Mouse (Mus musculus): ENCODE measurements around the gene Dhx9.
"Not testable (repeated sequence)": the region's sequence is repeated elsewhere in the genome, so short reads cannot be mapped to it uniquely, and the experiment has no call there.

Gene Dhx9

DNA sequence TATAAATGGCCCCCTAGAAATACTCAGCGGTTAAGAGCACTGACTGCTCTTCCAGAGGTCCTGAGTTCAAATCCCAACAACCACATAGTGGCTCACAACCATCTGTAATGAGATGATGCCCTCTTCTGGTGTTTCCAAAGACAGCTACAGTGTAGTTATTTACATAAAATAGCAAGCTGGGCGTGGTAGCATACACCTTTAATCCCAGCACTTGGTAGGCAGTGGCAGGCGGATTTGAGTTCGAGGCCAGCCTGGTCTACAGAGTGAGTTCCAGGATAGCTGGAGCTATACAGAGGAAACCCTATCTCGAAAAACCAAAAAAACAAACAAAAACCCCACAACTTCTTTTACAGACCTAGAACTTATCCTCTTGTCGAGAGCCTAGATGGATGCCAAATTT lies 1.3 kb downstream of the Dhx9 start:
- DNase-seq (ENCODE audit: extremely low spot score, low read depth, low spot score): not testable (repeated sequence)

DNA sequence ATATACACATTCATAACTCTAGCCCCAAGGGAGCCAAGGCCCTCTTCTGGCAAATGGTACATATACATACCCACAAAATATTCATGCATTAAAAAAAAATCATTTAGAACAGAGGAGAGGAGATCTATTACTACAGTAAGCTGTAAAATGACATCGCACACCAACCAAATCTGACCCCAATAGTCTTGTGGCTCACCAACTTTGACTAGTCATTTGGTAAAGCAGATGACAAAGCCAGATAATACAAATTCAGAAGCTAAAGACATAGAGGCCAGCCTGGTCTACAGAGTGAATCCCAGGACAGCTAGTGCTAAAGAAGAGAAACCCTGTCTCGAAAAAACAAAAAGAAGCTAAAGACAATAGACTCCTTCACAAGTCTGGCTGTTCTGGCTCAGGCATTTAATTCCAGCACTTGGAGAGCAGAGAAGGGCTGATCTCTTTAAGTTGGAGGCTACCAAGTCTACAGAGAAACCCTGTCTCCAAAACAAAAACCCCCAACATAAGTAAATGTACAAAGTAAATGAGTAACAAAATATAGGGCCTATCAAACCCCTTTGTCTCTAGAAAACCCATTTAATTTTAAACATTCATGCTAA lies 2.2 kb downstream of the Dhx9 start:
- DNase-seq (ENCODE audit: extremely low spot score, low read depth, low spot score): no peak

DNA sequence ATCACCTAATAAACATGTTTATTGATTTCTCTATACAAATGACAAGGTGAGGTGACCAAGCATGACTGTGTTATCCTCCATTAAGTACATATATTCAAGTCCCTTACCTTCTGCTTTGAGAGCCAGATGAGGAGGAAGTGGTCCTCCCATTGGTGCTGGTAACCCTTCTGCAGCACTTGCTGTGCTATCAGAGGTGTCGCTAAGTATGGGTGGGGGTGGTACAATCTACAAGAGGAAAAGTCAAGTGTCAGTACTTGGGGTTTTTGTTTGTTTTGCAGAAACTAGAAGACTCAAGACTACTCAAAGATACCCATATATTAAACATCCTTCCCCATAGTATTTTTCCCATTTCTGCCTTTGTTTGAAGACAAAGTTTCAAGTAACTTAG lies 6.4 kb downstream of the Dhx9 start:
- DNase-seq (ENCODE audit: extremely low spot score, low read depth, low spot score): no peak

DNA sequence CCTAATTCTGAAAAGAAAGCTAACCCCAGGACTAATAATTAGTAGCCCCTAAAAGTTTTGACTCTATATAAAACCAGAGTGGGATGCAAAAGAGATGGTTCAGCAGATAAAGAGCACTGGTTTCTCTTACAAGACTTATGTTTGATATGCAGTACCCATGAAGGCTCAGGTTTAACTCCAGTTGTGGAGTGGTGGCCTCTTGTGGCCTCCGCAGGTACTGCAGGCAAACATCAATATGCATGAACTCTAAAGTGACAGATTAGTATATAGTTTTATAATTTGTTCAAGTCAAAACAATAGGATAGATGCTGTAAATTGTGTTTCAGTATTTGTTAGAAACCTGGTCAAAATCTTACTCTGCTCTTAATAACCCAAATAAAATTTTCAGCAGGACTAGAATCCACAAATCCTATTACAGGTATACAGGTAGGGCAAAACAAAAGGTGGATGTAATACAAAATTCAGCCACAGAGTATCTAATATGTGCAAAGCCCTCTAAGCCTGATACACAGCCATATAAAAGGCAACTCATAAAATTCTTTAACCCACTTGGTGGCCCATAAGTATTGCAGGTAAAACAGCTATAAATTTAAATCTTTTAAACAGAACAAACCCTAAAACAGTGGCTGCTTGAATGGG lies 7.0 kb downstream of the Dhx9 start:
- peak; percentile 70 for DNase-seq (ENCODE audit: extremely low spot score, low read depth, low spot score)

DNA sequence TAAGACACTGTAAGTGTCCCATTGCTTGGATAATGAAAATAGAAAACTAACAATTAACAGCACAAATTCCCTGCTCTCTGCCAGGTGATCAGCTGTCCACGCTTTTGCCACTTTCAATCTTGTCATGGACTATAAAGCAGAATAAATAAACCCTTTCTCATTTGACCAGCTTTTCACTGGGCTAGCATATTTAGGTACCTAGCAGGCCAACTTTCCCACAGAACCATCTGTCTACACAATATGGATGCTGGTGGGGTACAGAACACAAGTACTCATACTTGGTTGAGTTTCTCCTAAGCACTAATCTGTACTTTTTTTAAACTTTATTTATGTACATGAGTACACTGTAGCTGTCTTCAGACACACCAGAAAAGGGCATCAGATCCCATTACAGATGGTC lies 8.2 kb downstream of the Dhx9 start:
- no peak for DNase-seq (ENCODE audit: extremely low spot score, low read depth, low spot score)

DNA sequence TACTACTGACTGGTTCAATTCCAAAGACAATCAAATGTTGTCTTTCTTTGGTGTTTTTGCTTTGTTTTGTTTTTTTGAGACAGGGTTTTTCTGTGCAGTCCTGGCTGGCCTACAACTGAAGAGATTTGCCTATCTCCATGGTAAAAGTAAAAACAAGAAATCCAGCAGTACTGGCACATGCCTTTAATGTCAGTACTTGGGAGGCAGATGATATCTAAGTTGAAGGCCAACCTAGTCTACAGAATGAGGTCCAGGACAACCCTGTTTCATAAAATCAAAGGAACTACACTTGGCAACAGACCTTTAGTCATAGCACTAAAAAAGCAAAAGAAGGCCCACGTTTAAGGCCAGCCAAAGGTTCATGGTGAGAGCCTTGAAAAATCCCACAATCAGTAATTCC lies 25.7 kb downstream of the Dhx9 start:
- DNase-seq (ENCODE audit: extremely low spot score, low read depth, low spot score): no peak

DNA sequence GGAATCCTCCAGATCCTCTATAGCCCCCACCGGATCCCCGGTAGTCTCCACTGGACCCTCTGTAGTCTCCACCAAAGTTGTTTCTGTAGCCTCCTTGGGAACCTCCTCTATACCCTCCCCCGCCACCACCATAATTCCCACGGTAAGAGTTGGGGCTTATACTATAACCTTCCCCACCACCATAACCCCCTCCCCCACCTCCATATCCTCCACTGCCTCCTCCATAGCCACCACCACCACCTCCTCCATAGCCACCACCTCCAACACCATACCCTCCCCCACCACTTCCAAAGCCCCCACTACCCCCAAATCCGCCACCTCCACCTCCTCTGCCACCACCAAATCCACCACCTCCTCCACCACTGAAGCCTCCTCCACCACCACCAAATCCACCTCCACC lies 31.3 kb downstream of the Dhx9 start:
- DNase-seq (ENCODE audit: extremely low spot score, low read depth, low spot score): no peak

DNA sequence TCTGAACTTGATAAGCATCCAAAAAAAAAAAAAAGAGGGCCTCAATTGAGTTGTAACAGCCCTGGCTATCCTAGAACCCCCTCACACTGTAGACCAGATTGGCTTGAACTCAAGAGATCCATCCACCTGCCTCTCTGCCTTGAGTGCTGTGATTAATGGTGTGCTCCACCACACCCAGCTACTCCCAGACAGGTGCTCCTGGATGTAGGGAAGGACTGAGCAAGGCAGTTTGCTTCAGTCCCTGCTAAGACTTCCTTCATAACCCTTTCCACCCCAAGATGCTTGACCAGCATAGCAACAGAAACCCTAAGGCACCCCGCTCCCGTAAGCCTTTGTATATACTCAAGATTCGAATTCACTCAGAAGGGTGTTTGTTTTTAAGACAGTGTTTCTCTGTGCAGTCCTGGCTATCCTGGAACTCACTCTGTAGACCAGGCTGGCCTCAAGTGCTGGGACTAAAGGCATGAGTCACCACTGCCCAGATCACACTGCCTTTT lies 34.3 kb downstream of the Dhx9 start:
- no peak for DNase-seq (ENCODE audit: extremely low spot score, low read depth, low spot score)

DNA sequence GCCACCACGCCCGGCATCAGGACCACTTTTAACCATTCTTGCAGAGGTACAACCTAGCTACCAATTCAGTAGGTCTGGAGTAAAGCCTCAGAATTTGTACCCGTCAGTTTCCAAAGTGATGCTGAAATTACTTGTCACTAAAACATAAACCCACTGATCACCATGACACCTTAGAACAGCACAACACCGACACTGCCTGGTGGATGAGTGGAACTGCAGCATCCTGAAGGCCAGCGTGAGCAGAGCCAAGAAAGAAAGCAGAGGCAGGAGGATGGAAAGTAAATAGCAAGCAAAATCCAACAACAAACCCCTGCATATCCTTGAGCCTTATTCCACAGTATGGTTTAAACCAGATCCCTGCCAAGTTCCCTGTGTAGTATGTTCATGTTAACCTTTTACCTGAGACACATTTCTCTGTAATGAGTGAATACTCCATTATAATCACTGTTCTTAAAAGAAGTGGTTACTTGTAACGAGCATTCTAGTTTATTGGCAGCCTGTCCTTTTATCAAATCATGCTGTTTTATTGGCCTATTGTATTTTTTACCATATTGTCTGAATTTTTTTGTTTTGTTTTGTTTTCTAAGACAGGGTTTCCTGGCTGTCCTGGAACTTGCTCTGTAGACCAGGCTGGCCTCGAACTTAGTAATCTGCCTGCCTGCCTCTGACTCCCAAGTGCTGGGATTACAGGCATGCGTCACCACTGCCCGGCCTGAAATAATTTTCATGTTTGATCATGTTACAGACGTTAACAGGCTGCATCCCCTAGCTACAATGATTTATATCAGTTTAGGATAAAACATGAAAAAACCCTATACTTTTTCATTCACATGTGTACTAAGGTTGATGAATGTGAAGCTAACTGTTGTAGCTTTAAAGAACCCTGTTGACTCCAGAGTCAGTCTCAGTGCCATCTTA lies 36.0 kb downstream of the Dhx9 start:
- no peak for DNase-seq (ENCODE audit: extremely low spot score, low read depth, low spot score)

DNA sequence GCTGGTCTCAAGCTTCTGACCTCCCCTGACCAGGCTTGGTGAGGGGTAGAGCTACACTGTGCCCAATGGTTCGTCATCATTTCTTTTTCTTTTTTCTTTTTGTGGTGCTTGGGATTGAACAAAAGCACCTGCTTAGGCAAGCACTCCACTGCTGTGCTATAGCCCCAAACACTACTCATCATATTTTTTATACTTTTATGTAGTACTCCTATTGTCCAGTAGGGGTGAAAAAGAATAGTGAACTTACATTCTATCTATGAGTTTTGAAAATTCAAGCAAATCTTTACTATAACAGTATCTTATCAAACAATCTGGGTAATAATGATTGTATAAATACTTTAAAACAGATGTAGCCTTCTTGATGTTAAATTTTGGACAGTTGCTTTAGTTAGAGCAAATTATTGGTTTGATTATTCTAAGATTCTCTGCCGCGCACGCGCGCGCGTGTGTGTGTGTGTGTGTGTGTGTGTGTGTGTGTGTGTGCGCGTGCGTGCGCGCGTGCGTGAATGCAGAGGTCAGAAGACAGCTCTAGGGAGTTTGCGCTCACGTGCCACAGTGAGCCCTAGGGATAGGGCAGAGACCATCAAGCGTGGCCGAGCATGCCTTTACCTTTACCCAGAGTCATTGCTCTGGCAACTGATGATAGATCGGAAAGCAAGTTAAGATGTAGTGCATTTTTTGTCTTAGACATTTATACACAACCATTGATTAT lies 41.2 kb downstream of the Dhx9 start:
- DNase-seq (ENCODE audit: extremely low spot score, low read depth, low spot score): no peak

DNA sequence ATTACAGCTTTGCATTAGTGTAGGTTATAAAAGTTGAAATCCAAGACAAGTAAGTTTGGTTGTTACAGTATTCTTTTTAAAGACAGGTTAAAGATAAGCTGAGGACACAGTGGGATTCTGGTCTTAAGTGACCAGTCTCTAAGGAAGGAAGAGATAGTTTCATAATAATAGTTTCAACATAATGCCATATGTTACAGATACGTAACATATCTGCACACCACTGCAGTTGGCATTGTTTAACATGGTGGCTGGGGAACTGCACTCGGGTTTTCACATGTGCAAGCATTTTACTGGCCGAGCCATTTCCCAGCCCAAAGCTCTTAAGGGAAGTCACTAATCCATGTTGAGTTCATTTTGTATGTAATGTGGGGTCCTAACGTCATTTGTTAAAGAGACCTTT lies 43.8 kb downstream of the Dhx9 start:
- no peak for DNase-seq (ENCODE audit: extremely low spot score, low read depth, low spot score)

DNA sequence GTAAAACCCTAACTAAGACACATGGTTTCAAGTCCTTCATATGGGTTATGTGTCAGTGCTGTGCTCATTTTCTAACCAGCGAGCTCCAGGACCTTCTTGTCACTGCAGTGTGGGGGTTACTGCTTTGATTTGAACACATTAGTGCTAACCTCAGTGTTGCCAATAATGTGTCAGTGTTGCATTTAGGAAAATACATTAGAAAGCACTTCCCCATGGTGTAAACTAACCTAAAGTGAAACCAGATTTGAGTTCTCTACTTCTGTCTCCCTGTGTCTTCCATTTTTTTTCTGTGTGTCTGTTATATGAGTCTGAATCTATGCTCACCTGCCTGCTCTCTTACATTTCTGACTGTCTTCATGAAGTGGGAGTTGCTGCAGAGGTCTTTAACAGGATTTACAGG lies 44.4 kb downstream of the Dhx9 start:
- DNase-seq (ENCODE audit: extremely low spot score, low read depth, low spot score): no peak

DNA sequence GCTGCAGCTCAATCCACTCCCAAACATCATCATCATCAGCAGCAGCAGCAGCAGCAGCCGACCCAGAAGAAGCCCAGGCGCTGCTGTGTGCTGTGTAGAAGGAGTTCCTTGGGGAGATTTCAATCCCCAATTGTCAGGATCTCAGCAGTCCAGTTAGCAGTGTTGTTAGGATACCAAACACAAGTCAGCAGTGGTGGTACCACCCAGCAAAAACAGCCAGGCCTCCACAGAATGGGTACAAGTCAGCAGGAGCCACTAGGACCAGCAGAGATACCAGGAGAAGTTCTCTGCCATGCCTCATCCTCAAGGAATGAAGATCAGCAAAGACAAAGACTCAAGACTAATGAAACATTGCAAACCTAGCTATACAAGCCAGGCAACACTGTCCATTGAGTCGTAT lies 45.8 kb downstream of the Dhx9 start:
- no peak for DNase-seq (ENCODE audit: extremely low spot score, low read depth, low spot score)

DNA sequence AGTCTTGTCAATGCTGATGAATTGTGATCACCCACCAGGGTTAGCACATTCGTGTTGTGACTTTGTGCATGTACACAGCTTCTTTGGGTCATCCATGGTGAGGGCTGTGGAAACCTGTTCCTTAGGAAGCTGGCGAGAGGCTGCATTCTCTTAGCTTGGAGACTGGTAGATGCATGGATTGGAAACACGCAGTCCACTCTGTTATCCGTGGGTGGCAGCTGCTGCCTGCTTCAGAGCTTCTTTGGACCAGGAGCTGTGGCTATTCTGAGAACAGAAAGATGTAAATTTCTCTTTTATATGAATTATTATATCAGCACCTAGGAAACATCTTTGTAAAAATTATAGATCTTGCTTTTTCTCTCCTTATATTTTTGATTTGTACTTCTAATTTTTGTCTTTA lies 46.7 kb downstream of the Dhx9 start:
- DNase-seq (ENCODE audit: extremely low spot score, low read depth, low spot score): no peak

DNA sequence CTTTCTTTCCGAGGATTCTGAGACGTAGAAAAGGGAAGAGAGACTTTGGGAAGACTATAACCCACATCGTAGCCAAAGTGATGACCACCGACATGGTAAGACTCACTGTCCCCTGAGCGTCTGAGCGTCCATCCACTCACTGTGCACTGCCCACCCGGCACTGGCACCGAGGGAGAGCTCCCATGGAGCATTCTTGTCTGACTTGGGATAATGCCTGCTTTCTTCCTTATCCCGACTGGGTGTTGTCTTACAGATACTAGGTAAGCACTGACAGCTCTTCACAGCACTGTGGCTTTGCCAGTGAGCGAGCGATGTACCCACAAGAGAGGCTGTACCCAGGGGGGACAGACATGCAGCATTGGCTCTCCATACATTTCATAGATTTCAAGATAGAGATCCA lies 49.9 kb downstream of the Dhx9 start:
- DNase-seq (ENCODE audit: extremely low spot score, low read depth, low spot score): no peak

DNA sequence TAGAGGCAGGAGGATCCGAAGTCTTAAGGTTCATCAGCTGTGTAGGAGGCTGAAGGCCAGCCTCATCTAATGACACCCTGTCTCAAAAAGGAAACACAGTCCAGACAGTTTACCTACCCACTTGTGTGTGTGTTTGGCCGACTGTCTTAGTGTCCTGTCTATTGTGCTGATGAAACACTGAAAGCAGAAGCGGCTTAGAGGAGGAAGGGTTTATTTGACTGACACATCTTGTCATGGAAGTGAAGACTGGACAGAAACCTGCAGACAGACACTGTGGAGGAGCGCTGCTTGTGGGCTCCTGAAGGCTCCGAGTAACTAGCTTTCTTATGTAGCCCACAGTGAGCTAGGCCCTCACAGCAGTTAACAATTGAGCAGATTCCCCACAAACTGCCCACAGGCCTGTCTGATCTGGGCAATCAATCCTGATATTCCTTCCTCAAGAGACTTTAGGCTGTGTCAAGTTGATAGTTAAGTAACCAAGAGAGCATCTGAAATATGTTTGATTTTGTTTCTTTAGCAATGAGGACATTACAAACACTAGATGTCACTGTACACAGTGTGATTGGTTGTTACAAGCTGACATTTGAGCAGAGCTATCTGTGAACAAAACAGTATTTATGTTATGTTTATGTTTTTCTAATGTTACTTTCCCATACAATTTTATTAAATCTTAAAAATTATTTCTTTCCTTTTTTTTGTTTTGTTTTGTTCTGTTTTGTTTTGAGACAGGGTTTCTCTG lies 53.4 kb downstream of the Dhx9 start:
- DNase-seq (ENCODE audit: extremely low spot score, low read depth, low spot score): no peak

DNA sequence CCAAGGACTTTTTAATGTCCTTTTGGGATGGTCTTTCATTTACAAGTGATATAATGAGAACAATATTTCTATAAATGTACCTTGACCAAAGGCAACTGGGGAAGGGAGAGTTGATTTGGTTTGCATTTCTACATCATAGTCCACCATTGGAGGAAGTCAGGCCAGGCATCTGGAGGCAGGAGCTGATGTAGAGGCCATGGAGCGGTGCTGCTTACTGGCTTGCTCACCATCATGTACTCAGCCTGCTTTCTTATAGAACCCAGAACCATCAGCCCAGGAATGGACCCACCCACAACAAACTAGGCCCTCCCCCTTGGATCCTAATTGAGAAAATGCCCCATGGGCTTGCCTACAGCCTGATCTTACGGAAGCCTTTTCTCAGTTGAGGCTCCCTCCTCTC lies 55.1 kb downstream of the Dhx9 start:
- no peak for DNase-seq (ENCODE audit: extremely low spot score, low read depth, low spot score)

DNA sequence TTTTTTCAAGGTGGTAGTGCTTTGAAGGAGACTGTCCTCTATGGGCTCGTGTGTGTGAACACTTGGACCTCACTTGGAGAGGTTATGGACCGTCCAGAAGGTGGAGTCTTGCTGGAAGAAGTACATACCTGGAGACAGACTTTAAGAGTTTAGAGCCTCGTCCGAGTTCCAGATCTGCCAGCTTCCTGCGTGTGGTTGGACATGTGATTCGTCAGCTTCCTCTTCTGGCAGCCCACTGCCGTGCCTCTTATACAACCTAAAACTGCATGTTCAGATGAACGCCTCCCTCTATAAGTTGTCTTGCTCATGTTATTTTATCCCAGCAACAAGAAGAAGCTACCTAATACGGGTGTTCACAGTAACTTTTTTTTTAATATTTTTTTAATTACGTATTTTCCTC lies 55.8 kb downstream of the Dhx9 start:
- DNase-seq (ENCODE audit: extremely low spot score, low read depth, low spot score): no peak

DNA sequence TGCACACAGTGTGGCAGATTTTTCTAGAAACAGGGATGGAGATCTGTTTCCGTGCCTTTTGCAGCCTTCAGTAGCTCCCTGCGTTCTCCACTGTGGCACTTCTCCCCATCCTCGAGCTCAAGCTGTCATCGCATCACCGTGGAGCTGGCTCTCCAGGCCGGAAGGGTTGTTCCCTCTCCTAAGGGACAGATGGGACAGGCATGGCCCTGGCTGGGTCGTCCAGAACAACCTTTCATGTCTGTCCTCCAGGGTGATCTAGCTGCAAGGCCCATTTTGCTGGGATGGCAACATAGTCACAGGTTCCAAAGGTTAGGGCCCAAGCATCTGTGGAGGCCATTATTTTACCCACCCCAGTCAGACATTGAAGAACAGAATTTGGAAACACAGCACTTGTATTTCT lies 56.3 kb downstream of the Dhx9 start:
- DNase-seq (ENCODE audit: extremely low spot score, low read depth, low spot score): no peak

DNA sequence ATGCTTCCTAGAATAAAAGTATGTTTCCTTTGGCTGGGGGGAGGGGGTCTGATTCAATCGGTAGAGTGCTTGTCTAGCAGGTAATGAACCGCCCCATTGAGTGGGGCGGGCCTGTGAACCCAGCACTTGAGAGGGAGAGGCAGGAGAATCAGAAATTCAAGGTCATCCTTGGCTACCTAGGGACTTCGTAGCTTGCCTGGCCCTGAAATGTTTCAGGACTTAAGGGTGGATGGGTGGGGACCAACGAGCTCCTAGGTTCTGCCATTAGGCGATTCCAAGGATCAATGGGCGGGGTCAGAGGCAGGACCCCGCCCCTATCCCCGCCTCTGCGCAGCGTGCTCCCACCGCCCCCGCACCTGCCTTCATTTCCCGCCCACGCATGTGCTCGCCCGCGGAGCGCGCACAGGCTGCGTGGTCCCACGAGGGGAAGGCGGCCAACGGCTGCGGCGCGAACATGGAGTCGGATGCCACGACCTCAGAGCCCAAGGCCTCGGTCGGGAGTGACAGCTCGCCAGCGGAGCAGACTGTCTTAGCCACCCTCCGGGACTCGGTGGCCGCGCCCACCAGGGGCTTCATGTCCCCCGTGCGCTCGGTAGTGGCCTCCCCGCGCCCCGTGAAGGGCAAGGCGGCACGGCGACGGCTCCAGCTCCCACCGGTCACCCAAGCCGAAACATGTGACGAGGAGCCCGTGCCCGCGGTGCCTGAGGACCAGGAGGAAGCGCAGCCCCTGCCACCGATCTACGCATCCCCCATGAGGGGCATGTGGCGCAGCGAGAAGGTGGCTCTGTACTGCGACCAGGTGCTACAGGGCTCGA lies 62.5 kb downstream of the Dhx9 start, which contains the start of gene Shcbp1l:
Gene Shcbp1l (plus strand): TSS at position 393 of the 815 bp plus-strand sequence.
- no peak for DNase-seq (ENCODE audit: extremely low spot score, low read depth, low spot score)

Data from hindlimb bud, embryonic 11.5 days (tissue).